Mouse (Mus musculus) testis, adult 2 months (tissue): Measurements from ENCODE around the gene Fam192a. TPM values are rescaled to one million over a fixed set of nuclear protein-coding genes. Genes with fewer than 3 reads are reported as not detected.

Source experiments
- H3K27ac ChIP-seq: fragments of 200-500 bp; 2 replicates; pipeline ENCODE4 v1.5.1; 2012; ENCODE audit warnings: low read depth, low read length; ENCODE audit not compliant: control insufficient read depth, insufficient read depth
- H3K27me3 ChIP-seq: fragments of 200-500 bp; 2 replicates; pipeline ENCODE4 v1.6.1; 2012; ENCODE audit warnings: mild to moderate bottlenecking, low read length, moderate library complexity; ENCODE audit not compliant: control insufficient read depth, insufficient read depth
- H3K36me3 ChIP-seq: fragments of 200-500 bp; 2 replicates; pipeline ENCODE4 v1.6.1; 2012; ENCODE audit warnings: mild to moderate bottlenecking, low read length; ENCODE audit not compliant: control insufficient read depth, insufficient read depth
- H3K4me1 ChIP-seq: fragments of 200-500 bp; 2 replicates; pipeline ENCODE4 v1.6.1; 2012; ENCODE audit warnings: low read length; ENCODE audit not compliant: control insufficient read depth, insufficient read depth
- H3K4me3 ChIP-seq: fragments of 200-500 bp; 2 replicates; pipeline ENCODE4 v1.5.1; 2012; ENCODE audit warnings: low read depth, mild to moderate bottlenecking, low read length, moderate library complexity, mixed read lengths; ENCODE audit not compliant: control insufficient read depth
- CTCF ChIP-seq: fragments of 200-500 bp; IDR thresholded peaks from 2 replicates; pipeline ENCODE4 v1.5.1; 2012; ENCODE audit warnings: low read depth, mild to moderate bottlenecking, inconsistent platforms, low read length, moderate library complexity; ENCODE audit not compliant: control insufficient read depth, insufficient read depth, insufficient replicate concordance
- POLR2A ChIP-seq: fragments of 200-500 bp; IDR thresholded peaks from 2 replicates; pipeline ENCODE4 v1.6.1; 2012; ENCODE audit warnings: low read depth, mild to moderate bottlenecking, inconsistent platforms, low read length, moderate library complexity; ENCODE audit not compliant: control insufficient read depth
- polyA plus RNA-seq: library from polyadenylated mRNA; depleted of rRNA; stranded (reverse); fragments of >200 nt; gene quantifications from 2 replicates; pipeline ENCODE4 v1.2.3, GENCODE M21; 2012; rRNA removed

The Fam192a gene
- polyA plus RNA-seq, 1 experiment, result 25.1 TPM

DNA sequence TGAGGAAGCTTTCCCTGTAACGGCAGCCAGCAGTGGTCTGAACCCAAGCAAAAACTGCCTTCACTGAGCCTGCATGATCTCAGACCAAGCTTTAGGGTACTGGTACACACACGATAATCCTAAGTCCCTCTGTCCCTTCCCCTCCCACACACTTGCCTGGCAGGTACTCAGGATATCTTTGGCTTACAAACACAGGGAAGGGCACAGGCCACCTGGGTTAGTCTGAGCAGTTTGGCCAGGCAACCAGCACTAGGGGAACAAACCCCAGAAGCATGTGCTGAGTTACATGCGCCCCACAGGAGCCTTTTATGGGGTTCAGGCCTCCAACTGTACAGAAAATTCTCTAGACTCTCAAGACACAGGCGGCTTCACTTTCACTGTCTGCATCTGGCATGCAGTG is 71.9 kb downstream of the Fam192a start:
- H3K36me3 ChIP-seq, result no peaks in the 10 kb centered on the region
- H3K4me1 ChIP-seq, result peaks cover 11% of the 10 kb centered on the region
- H3K4me3 ChIP-seq, result no peak overlapping the region
- H3K27ac ChIP-seq, result no peak overlapping the region
- no peaks in the 10 kb centered on the region; the same call in 1 of the 2 replicates for H3K27me3 ChIP-seq
- TF ChIP-seq CTCF, result no peak

DNA sequence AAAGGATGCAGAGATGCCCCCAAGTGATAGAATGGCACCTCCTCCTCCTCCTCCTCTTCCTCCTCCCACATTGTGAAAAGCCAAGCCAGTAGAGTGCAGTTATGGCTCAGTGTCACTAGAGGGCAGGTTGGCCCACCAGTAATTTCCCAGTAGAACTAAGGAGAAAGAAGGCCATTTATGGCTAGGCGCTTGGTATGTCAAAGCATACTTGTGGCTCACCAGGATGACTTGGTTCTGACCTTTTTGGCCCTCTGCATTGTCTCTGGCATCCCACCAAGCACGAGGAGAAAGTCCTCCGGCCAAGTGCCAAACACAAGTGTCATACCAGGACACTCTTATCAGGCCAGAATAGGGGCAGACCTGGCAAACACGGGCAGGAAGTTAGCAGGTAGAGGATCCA is 73.6 kb downstream of the Fam192a start:
- TF ChIP-seq CTCF, result peak; percentile 24; the same call in 1 of the 2 replicates
- no peak for TF ChIP-seq POLR2A
- Histone ChIP-seq H3K27me3 (no peaks in the 10 kb centered on the region; the same call in 1 of the 2 replicates), H3K4me1 (peaks cover 7% of the 10 kb centered on the region), H3K4me3 (no peak overlapping the region), H3K36me3 (no peaks in the 10 kb centered on the region), H3K27ac (no peak overlapping the region; the same call in 1 of the 2 replicates)

DNA sequence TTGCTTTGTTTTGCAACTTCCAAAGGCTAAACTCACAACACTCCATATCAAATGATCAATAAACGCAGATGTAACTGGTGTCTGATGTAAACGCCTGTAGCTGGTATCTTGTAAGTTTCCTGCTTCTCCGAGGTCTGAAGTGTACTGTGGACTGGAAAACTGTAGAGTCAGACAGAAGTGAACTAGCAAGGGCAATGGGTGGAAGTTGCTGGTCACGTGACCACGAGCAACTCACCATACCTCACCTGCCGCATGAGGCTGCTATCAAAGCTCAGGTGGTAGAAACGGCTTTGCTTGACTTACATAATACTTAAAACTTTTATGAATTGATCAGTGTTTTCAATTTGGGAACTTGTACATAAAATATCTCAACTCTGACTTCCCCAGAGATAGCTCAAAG is 74.6 kb downstream of the Fam192a start:
- TF ChIP-seq POLR2A (no peak), CTCF (no peak)
- Histone ChIP-seq H3K27me3 (no peaks in the 10 kb centered on the region), H3K27ac (no peak overlapping the region), H3K36me3 (no peaks in the 10 kb centered on the region), H3K4me1 (no peaks in the 10 kb centered on the region), H3K4me3 (no peak overlapping the region)

DNA sequence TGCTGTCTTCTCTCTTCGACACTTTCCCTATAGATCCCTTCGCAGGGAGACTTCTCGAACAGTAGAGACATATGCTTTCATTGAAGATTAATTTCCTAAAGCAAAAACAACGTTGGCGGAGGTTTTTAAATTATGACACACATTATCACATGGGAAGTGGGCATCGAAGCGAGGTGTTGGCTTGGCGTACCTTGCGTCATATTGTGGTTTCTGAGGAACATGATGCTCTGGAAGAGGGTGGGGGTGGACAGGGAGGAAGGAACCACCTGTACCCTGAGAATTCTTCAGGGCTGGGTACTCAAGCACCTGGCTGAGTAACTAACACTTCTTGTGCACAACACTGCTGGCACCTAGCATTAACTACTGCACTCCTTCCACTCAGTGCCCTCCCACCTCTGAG is 77.2 kb downstream of the Fam192a start:
- Histone ChIP-seq H3K36me3 (no peaks in the 10 kb centered on the region), H3K27me3 (no peaks in the 10 kb centered on the region), H3K27ac (no peak overlapping the region), H3K4me3 (no peak overlapping the region), H3K4me1 (no peaks in the 10 kb centered on the region)
- TF ChIP-seq CTCF, result no peak
- no peak for TF ChIP-seq POLR2A

Other genes with a start within 250 kb of the Fam192a start
- 227 and 245 TPM in 2 replicates for gene Herpud1, start 215.6 kb downstream of the Fam192a start, polyA plus RNA-seq
- gene Nlrc5, start 167.6 kb downstream of the Fam192a start, polyA plus RNA-seq, result 7.3 and 8.2 TPM in 2 replicates
- gene Cpne2, start 69.0 kb downstream of the Fam192a start, polyA plus RNA-seq, result 3.1 and 4.2 TPM in 2 replicates
- 20.3 and 24.1 TPM in 2 replicates for gene Rspry1, start 60 bp downstream of the Fam192a start, polyA plus RNA-seq
- gene Arl2bp, start 64.6 kb upstream of the Fam192a start, polyA plus RNA-seq, result 407 and 443 TPM in 2 replicates
- 0.65 and 2.8 TPM in 2 replicates for gene Pllp, start 94.3 kb upstream of the Fam192a start, polyA plus RNA-seq
- gene Ccl22, start 143.6 kb upstream of the Fam192a start, polyA plus RNA-seq, result 9.5 and 10.1 TPM in 2 replicates
- gene Cx3cl1, start 170.0 kb upstream of the Fam192a start, polyA plus RNA-seq, result 5.4 and 6.4 TPM in 2 replicates
- gene Ccl17, start 208.5 kb upstream of the Fam192a start, polyA plus RNA-seq, result 2.0 and 2.7 TPM in 2 replicates
- 52.1 and 74.1 TPM in 2 replicates for gene Coq9, start 236.3 kb upstream of the Fam192a start, polyA plus RNA-seq
- gene Ciapin1, start 236.4 kb upstream of the Fam192a start, polyA plus RNA-seq, result 58.3 and 77.3 TPM in 2 replicates